Mouse (Mus musculus) layer of hippocampus, adult 6 months (tissue): ENCODE measurements around the gene Fiz1. TPM values are rescaled to one million over a fixed set of nuclear protein-coding genes. Genes with fewer than 3 reads are reported as not detected.

Source experiments
- long read RNA-seq, 2 experiments: library from polyadenylated mRNA; unstranded; transcript quantifications; one replicate each; pipeline ENCODE4 v2.0.0; 2019 to 2020
- polyA plus RNA-seq: library from polyadenylated mRNA; unstranded; fragments of <200 nt; fragmentation: Nextera tagmentation; gene quantifications from 2 replicates; pipeline ENCODE4 v1.2.3, GENCODE M21; 2021

The Fiz1 gene
- 13.3 and 16.7 TPM in 2 replicates for polyA plus RNA-seq
- long read RNA-seq, experiment 1, transcript Fiz1-201 (3 exons, 2,546 nt) = major isoform, 18 of 32 reads
- long read RNA-seq, experiment 1, transcript Fiz1-202 (3 exons, 2,653 nt) = minor isoform, 5 of 32 reads
- long read RNA-seq, experiment 1, partial matches to known transcripts = 1 of 32 reads
- long read RNA-seq, experiment 1, other reads (novel, unspliced or antisense) = 7 of 32 reads
- long read RNA-seq, experiment 2, transcript Fiz1-201 (3 exons, 2,546 nt) = major isoform, 106 of 138 reads
- long read RNA-seq, experiment 2, transcript Fiz1-202 (3 exons, 2,653 nt) = minor isoform, 18 of 138 reads
- long read RNA-seq, experiment 2, partial matches to known transcripts = 9 of 138 reads
- long read RNA-seq, experiment 2, other reads (novel, unspliced or antisense) = 4 of 138 reads

DNA sequence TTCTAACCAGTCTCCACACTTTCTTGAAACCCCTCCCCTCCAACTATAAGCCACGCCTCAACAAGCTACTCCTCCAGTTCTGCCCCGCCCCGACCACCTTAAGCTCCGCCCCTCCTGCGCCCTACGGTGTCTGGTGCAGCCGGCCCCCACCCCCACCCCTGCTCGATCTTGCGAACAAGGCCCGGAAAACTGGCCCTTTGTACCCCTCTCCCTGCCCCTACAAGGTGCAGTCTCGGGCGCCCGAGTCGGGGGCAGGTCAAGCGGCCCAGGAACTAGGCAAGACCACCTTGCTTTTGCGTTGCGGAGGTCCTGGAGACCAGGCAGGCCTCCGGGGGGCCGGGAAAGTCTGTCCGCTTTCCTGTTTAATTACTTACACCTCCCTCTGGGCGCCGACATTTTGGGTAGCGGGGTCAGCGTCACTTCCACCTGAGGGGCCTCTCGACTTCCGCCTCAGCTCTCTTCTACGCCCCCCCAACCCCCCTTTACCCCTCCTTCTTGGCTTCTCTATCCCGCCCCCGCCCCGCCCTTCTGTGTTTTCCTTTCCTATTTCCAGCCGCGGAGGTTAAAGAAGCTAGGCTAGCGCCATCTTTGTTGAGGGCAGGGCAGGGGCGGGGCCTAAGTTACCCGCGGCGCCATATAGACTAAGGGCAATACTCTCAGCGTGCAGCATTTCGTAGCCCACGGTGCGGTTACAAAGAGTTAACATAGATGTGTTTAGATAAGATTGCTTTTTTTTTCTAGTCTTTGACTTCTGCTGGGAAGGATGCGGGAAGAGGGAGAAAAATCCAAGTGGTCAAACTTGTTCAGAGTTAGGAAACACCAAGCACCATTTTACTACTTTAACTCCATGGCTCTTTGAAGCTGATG lies at the start of gene Fiz1, which contains the start of gene Zfp524:
Gene Fiz1 (minus strand): TSS at position 447 of the 867 bp plus-strand sequence.
Gene Zfp524 (plus strand): TSS at position 165 of the 867 bp plus-strand sequence.

DNA sequence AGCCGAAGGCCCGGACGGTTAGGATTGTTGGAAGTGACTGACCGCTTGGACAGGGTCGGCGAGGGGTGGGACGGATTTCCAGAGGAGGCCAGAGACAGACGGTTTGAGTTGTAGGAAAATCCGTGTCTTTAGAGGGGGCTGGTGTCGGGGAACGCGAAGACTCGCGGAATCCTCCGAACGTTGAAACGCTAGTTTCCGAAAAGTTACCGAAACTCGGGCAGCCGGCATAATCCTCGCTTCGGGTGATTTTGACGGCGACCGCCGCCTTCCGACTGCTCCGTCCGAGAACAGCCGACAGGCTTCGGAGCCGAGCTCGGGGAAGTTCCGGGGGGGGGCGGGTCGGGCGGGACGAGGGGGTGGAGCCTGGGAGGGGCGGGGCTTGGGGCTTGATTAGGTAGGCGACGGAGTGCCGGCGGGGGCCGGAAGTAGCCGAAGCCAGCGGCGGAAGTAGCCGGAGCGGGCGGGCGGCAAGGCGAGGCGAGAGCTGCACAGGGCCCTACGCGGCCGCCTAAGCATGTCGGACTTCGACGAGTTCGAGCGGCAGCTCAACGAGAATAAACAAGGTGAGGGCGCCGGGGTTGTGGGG lies 47.4 kb upstream of the Fiz1 start, which contains the start of gene U2af2:
Gene U2af2 (plus strand): TSS at position 370 of the 586 bp plus-strand sequence.

GRCm38 (mm10) chr7:5051193-5052192 lies 37.0 kb upstream of the Fiz1 start, which contains the start of gene Zfp580:
Gene Zfp580, plus strand, starts transcription at chr7:5051538.

GRCm38 (mm10) chr7:5038109-5038732 lies 23.7 kb upstream of the Fiz1 start, which contains the start of gene Zfp784:
Gene Zfp784, minus strand, starts transcription at chr7:5038446.

GRCm38 (mm10) chr7:5033818-5034217 lies 19.3 kb upstream of the Fiz1 start, which contains the start of gene 4632433K11Rik:
Gene 4632433K11Rik, plus strand, starts transcription at chr7:5034118.

GRCm38 (mm10) chr7:5020000-5020681 lies 5.6 kb upstream of the Fiz1 start, which contains the start of the genes Zfp865 and Ccdc106:
Gene Zfp865, plus strand, starts transcription at chr7:5020376.
Gene Ccdc106, plus strand, starts transcription at chr7:5020553.

GRCm38 (mm10) chr7:5015118-5016001 lies 863 bp upstream of the Fiz1 start, which contains the start of gene Gm44973:
Gene Gm44973, plus strand, starts transcription at chr7:5015496.

DNA sequence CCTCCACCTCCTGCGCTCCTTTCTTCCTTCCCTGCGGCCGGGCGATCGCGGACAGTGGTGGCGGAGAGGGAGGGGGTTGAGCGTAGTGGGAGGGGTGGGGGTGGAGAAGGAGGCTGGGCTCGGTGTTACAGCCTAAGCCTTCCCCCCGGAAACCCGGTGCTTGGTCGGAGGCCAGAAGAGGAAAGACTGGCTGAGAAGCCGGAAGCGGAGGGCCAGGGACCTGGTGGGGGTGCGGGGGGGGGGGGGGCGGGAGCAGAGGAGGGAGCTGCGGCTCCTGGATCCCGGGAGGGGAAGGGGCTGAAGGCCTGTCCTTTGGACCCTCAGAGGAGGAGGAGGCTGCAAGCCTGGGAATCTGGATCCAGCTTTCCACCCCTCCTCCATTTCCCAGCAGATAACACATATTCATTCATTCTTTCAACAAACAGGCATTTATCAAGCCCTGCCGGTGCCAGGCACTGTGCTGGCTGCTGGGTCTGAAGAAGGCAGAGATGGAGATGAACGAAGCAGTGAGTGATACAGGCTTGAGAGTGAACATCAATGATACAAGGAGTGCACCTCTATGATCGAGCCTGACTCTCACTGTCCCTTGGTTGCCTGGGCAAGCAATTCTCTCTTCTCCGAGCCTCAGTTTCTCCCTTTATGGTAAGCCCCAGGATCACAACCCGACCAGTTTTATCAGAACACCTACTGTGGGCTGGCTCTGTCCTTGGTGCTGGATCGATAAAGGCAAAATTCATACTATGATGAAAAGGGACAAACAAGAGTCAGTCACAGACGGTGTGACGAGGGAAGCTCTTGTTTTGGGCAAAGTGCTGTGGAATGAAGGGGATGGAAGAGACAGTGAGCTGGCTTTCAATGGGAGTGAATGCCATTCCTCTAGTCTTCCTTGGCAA lies 18.2 kb downstream of the Fiz1 start, which contains the start of gene Zfp579:
Gene Zfp579 (minus strand): TSS at position 156 of the 893 bp plus-strand sequence.

DNA sequence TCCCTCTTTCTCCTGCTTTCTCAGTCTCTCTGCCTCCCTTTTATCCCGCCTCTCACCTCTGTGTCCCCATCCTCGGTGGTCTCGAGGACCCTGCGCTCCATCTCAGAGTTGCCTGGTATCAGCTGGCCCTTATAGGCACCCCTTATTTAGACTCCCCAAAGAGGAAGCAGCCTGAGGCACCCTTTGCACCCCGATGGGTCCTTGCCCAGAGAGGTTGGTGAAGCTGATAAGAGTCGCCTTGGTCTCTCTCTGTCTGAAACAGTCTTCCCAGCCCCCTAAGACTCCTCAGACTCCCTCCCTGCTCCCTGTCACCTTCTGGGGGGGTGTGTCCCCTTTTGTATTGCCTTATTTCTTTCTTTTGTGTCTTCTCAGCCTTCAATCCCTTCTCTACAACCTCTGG lies 43.4 kb downstream of the Fiz1 start, which contains the start of gene Sbk3:
Gene Sbk3 (minus strand): TSS at position 101 of the 400 bp plus-strand sequence.

GRCm38 (mm10) chr7:4964272-4964671 lies 50.2 kb downstream of the Fiz1 start, which contains the start of gene Sbk2:
Gene Sbk2, minus strand, starts transcription at chr7:4964406.

Other genes starting within 250 kb of the Fiz1 start
- gene Fam71e2, start 243.4 kb downstream of the Fiz1 start, polyA plus RNA-seq = not detected in 2 replicates
- 0.18 and 0.45 TPM in 2 replicates for gene Il11, start 231.8 kb downstream of the Fiz1 start, polyA plus RNA-seq
- not detected in 2 replicates for gene Tmem190, start 231.8 kb downstream of the Fiz1 start, polyA plus RNA-seq
- gene Tmem238, start 225.0 kb downstream of the Fiz1 start, polyA plus RNA-seq = 7.2 and 9.5 TPM in 2 replicates
- 1,085 and 1,204 TPM in 2 replicates for gene Rpl28, start 221.8 kb downstream of the Fiz1 start, polyA plus RNA-seq
- gene Ube2s, start 202.1 kb downstream of the Fiz1 start, polyA plus RNA-seq = 16.3 and 20.3 TPM in 2 replicates
- 11.7 and 13.1 TPM in 2 replicates for gene Shisa7, start 170.0 kb downstream of the Fiz1 start, polyA plus RNA-seq
- 17.0 and 20.1 TPM in 2 replicates for gene Isoc2b, start 144.4 kb downstream of the Fiz1 start, polyA plus RNA-seq
- 0.87 and 0.94 TPM in 2 replicates for gene Isoc2a, start 137.5 kb downstream of the Fiz1 start, polyA plus RNA-seq
- gene Gm36210, start 108.2 kb downstream of the Fiz1 start, polyA plus RNA-seq = 0.14 and 0.29 TPM in 2 replicates
- 0.75 and 0.93 TPM in 2 replicates for gene Zfp628, start 99.5 kb downstream of the Fiz1 start, polyA plus RNA-seq
- gene Nat14, start 92.7 kb downstream of the Fiz1 start, polyA plus RNA-seq = 136 and 147 TPM in 2 replicates
- gene Ssc5d, start 88.9 kb downstream of the Fiz1 start, polyA plus RNA-seq = 0.04 and 0.05 TPM in 2 replicates
- gene Sbk2, start 50.3 kb downstream of the Fiz1 start, polyA plus RNA-seq = 0.31 and 0.74 TPM in 2 replicates
- 0.08 and 0.15 TPM in 2 replicates for gene Sbk3, start 43.5 kb downstream of the Fiz1 start, polyA plus RNA-seq
- gene Zfp579, start 18.5 kb downstream of the Fiz1 start, polyA plus RNA-seq = 6.2 and 8.0 TPM in 2 replicates
- gene Zfp524, start 282 bp downstream of the Fiz1 start, polyA plus RNA-seq = 11.0 and 13.9 TPM in 2 replicates
- gene Gm44973, start 799 bp upstream of the Fiz1 start, polyA plus RNA-seq = 0.31 TPM in 1 of 2 replicates, not detected in the other
- 1.5 and 2.0 TPM in 2 replicates for gene Zfp865, start 5.7 kb upstream of the Fiz1 start, polyA plus RNA-seq
- gene Ccdc106, start 5.9 kb upstream of the Fiz1 start, polyA plus RNA-seq = 65.2 and 75.8 TPM in 2 replicates
- not detected in 2 replicates for gene 4632433K11Rik, start 19.4 kb upstream of the Fiz1 start, polyA plus RNA-seq
- 3.1 and 3.3 TPM in 2 replicates for gene Zfp784, start 23.7 kb upstream of the Fiz1 start, polyA plus RNA-seq
- gene Zfp580, start 36.8 kb upstream of the Fiz1 start, polyA plus RNA-seq = 4.2 and 4.7 TPM in 2 replicates
- 5.4 and 5.7 TPM in 2 replicates for gene U2af2, start 47.4 kb upstream of the Fiz1 start, polyA plus RNA-seq
- gene Epn1, start 65.5 kb upstream of the Fiz1 start, polyA plus RNA-seq = 65.5 and 92.3 TPM in 2 replicates
- gene Rfpl4, start 102.3 kb upstream of the Fiz1 start, polyA plus RNA-seq = not detected in 2 replicates
- gene Rasl2-9, start 111.3 kb upstream of the Fiz1 start, polyA plus RNA-seq = 0.88 and 1.2 TPM in 2 replicates
- gene Vmn1r55, start 135.0 kb upstream of the Fiz1 start, polyA plus RNA-seq = not detected in 2 replicates
- not detected in 2 replicates for gene Vmn1r56, start 182.1 kb upstream of the Fiz1 start, polyA plus RNA-seq
- gene Vmn1r57, start 203.8 kb upstream of the Fiz1 start, polyA plus RNA-seq = not detected in 2 replicates